Mouse (Mus musculus) neural tube, embryonic 11.5 days (tissue): ENCODE data around the gene Fpr2. TPM values are rescaled to one million over a fixed set of nuclear protein-coding genes. Genes with fewer than 3 reads are reported as not detected.
A peak's percentile ranks its signal among the peaks of the same experiment; 100 is the strongest.
"Not testable (repeated sequence)": the region's sequence is repeated elsewhere in the genome, so short reads cannot be mapped to it uniquely, and the experiment has no call there.

Source experiments
- ATAC-seq: fragments of 200-750 bp; cut with Nextera tagmentation; 2 replicates; pipeline ENCODE4 v1.8.0; 2017; ENCODE audit warnings: moderate number of reproducible peaks, mild to moderate bottlenecking, moderate TSS enrichment, moderate library complexity; ENCODE audit not compliant: insufficient read depth, low FRiP score, low TSS enrichment
- DNase-seq: peaks from one replicate; pipeline ENCODE4 v3.0.0-alpha.2; 2015; ENCODE audit warnings: low spot score
- H3K27ac ChIP-seq: fragments of 300-500 bp; sonication (generic); 2 replicates; pipeline ENCODE4 v1.5.1; 2014; ENCODE audit warnings: low read depth, mild to moderate bottlenecking, low read length
- H3K27me3 ChIP-seq: fragments of 300-500 bp; sonication (generic); 2 replicates; pipeline ENCODE4 v1.6.1; 2014; ENCODE audit warnings: mild to moderate bottlenecking, low read length, mixed read lengths; ENCODE audit not compliant: control insufficient read depth, insufficient read depth
- H3K36me3 ChIP-seq: fragments of 300-500 bp; sonication (generic); 2 replicates; pipeline ENCODE4 v1.6.1; 2014; ENCODE audit warnings: mild to moderate bottlenecking, low read length, moderate library complexity, mixed read lengths; ENCODE audit not compliant: control insufficient read depth, insufficient read depth
- H3K4me1 ChIP-seq: fragments of 300-500 bp; sonication (generic); 2 replicates; pipeline ENCODE4 v1.6.1; 2014; ENCODE audit warnings: low read length, mixed read lengths; ENCODE audit not compliant: control insufficient read depth, insufficient read depth
- H3K4me2 ChIP-seq: fragments of 300-500 bp; sonication (generic); 2 replicates; pipeline ENCODE4 v1.6.1; 2014; ENCODE audit warnings: low read depth, mild to moderate bottlenecking, moderate library complexity
- H3K4me3 ChIP-seq: fragments of 300-500 bp; sonication (generic); 2 replicates; pipeline ENCODE4 v1.5.1; 2014; ENCODE audit warnings: low read depth, low read length
- H3K9ac ChIP-seq: fragments of 300-500 bp; sonication (generic); 2 replicates; pipeline ENCODE4 v1.6.1; 2014; ENCODE audit warnings: mild to moderate bottlenecking, low read length
- H3K9me3 ChIP-seq: fragments of 300-500 bp; sonication (generic); 2 replicates; pipeline ENCODE4 v1.6.1; 2016; ENCODE audit warnings: low read length; ENCODE audit not compliant: control insufficient read depth
- WGBS: fragments of 180-500 bp; shearing (Covaris S2); extraction: QIAGEN DNeasy Blood & Tissue Kit; methylation state at CpG from one replicate; pipeline ENCODE4 v1.1.7; 2014; 5-methylcytosine and 5-hydroxymethylcytosine counted together
- polyA plus RNA-seq: library from polyadenylated mRNA; unstranded; fragments of >200 nt; fragmentation: Nextera tagmentation; extraction: Ambion mirVana; gene quantifications from 2 replicates; pipeline ENCODE4 v1.2.1, GENCODE M21; 2014

Gene Fpr2
- polyA plus RNA-seq = not detected in 2 replicates

DNA sequence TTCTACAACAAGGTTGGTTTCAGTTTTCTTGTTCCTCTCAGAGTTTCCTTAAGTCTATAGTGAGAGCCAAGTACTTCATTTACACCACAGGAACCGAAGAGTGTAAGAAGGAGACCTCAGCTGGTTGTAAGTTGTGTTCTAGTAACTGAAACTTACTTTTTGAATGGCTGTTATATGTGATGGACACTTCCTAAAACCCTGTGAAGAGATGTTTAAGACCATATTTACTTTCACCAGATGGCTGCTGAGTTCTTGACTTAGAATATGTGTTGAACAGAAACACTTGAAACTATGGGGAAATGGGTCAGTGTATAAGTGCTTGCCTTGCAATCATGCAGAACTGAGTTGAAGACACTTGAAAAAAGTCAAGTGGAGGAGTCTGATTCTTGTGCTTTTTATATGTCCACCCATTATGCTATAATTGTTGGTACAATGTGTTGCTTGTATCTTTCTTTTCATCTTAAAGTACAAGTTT lies at the start of gene Fpr2, which contains the start of gene Fpr3:
Gene Fpr2, plus strand, starts transcription at position 51 of the 475 bp plus-strand sequence.
Gene Fpr3, plus strand, starts transcription at position 79 of the 475 bp plus-strand sequence.
- Histone ChIP-seq H3K27me3 (no peaks in the 10 kb centered on the region), H3K27ac (no peak within 1 kb of the TSS), H3K36me3 (no peaks in the 10 kb centered on the region), H3K9me3 (no peaks in the 10 kb centered on the region), H3K4me2 (no peak within 1 kb of the TSS), H3K4me3 (no peak within 1 kb of the TSS), H3K9ac (no peak within 1 kb of the TSS), H3K4me1 (no peaks in the 10 kb centered on the region)
- no peak for ATAC-seq
- DNase-seq = no peak
- WGBS = 70% methylated on average over 1 of the region's 1 CpGs

DNA sequence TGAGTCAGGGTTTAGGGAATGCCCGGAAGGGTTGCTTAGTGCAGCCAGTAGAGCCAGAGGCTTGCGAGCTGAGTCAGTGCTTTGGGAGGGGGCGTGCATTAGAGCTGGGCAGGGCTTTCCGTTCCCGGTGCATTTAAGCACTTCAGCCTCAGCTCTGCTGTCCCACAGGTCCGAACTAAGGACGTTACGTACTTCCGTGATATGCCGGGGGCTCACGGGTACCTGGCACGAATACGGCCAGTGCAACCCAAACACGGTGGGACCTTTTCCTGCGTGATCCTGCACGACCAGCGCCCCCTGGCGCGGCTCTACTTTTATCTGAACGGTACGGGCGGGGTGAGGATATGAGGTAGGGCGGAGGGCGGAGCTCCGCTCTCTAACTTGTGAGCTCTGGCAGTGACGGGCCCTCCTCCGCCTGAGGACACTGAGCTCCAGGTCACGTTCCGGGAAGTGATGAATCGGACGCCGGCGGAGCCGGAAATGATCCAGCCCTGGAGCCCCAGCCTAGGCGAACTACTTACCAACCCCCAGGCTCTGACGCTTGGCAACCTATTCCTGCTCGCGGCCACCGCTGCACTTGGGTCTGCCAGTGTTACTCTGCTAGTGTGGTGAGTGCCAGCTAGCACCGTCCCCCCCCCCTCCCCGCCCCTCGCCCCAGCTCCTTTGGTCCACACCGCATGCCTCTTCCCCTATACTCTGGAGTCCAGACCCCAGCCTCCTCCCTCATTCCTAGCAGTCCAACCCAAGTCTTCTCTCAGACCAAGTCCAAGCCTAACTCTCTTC lies 49.5 kb upstream of the Fpr2 start:
- Histone ChIP-seq H3K9me3 (no peaks in the 10 kb centered on the region), H3K27me3 (no peaks in the 10 kb centered on the region), H3K27ac (peak overlapping the region; percentile 64; the same call in 1 of the 2 replicates), H3K4me1 (peaks cover 14% of the 10 kb centered on the region), H3K4me2 (peak overlapping the region; percentile 48), H3K9ac (peak overlapping the region; percentile 42), H3K4me3 (peak overlapping the region; percentile 30), H3K36me3 (peaks cover 10% of the 10 kb centered on the region)
- 1% methylated on average over 43 of the region's 43 CpGs for WGBS
- peak; percentile 91 for DNase-seq
- ATAC-seq = peak; percentile 92

DNA sequence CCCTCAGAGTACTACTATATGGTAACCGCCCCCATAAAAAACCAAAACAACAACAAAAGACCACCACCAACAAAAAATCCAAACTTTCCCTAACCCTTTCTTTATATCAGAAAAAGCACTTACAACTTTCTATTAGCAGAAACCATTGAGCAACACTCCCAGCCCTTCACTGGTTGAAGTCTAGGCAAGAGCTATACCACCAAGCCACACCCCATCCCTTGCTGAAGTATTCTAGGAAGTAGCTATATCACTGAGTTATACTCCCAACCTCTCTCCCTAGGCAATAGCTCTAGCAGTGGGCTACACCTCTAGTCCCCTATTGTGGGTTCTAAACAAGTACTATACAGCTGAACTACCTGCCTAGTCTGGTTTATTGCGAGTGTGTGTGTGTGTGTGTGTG lies 48.3 kb upstream of the Fpr2 start:
- H3K27ac ChIP-seq = no peak overlapping the region
- no peak overlapping the region for H3K9ac ChIP-seq
- H3K4me2 ChIP-seq = no peak overlapping the region
- no peaks in the 10 kb centered on the region for H3K9me3 ChIP-seq
- no peak for DNase-seq
- H3K4me1 ChIP-seq = peaks cover 14% of the 10 kb centered on the region
- ATAC-seq = no peak
- no peak overlapping the region for H3K4me3 ChIP-seq
- no peaks in the 10 kb centered on the region for H3K27me3 ChIP-seq
- WGBS = 95% methylated on average over 2 of the region's 2 CpGs
- H3K36me3 ChIP-seq = peaks cover 10% of the 10 kb centered on the region

DNA sequence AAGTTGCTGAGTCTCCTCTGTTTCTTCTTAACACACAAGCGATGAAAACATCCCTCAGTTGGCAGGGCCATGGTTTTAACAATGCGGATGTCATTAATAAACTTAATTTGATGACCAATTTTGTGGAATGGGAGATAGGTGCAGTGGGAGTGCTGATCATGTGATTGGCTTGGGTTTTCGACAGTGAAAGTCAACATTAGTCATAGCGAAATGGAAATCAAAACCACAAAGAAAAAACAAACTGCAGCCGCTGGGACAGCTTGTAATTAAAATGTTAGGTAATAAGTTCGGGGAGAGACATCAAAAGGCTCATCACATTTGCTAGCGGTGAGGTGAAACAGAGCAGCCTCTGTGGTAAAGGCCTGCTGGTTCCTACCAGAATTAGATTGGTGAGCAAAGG lies 46.8 kb upstream of the Fpr2 start:
- Histone ChIP-seq H3K36me3 (peaks cover 10% of the 10 kb centered on the region), H3K4me2 (no peak overlapping the region), H3K4me3 (no peak overlapping the region), H3K27me3 (no peaks in the 10 kb centered on the region), H3K9me3 (no peaks in the 10 kb centered on the region), H3K4me1 (peaks cover 10% of the 10 kb centered on the region), H3K27ac (no peak overlapping the region), H3K9ac (no peak overlapping the region)
- ATAC-seq = no peak
- DNase-seq = no peak
- 96% methylated on average over 7 of the region's 7 CpGs for WGBS

DNA sequence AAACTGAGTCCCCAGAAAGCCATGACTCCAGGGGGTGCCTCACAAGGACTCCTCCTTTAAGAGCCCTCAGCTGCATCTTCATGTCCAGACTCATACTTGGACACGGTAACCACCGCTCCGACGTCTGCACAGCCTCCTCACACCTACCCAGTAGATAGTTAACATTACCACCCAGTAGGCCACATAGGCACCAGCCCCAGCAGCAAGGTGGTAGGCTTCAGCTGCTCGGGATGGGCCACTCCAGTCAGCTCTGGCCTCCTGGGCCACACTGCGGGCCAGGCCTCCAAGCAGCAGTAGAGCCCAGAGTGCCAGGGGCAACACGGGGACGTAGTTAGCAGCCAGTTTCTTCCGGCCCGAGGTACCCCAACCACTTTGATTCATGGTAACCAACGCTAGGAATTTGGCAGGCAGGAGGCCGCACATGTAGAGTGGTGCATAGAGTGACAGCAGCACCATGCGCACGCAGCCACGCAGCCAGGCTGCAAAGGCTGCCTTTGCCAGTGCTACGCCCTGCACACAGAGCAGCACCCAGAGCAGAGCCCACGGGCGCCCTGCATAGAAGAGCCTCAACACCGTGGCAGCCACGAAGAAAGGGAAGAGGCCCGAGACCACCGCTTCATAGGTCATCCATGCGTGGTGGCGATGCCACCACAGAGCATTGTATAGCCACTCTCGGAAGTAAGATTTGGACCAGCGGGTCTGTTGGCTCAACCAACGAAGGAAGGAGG lies 43.9 kb upstream of the Fpr2 start:
- no peak overlapping the region for H3K4me3 ChIP-seq
- H3K9ac ChIP-seq = no peak overlapping the region
- WGBS = 77% methylated on average over 27 of the region's 27 CpGs
- no peak overlapping the region for H3K27ac ChIP-seq
- no peaks in the 10 kb centered on the region for H3K9me3 ChIP-seq
- peaks cover 1% of the 10 kb centered on the region; the same call in 1 of the 2 replicates for H3K4me1 ChIP-seq
- H3K27me3 ChIP-seq = no peaks in the 10 kb centered on the region
- DNase-seq (no peak), ATAC-seq (peak; percentile 49; the same call in 1 of the 2 replicates)
- H3K36me3 ChIP-seq = peaks cover 5% of the 10 kb centered on the region
- no peak overlapping the region for H3K4me2 ChIP-seq

DNA sequence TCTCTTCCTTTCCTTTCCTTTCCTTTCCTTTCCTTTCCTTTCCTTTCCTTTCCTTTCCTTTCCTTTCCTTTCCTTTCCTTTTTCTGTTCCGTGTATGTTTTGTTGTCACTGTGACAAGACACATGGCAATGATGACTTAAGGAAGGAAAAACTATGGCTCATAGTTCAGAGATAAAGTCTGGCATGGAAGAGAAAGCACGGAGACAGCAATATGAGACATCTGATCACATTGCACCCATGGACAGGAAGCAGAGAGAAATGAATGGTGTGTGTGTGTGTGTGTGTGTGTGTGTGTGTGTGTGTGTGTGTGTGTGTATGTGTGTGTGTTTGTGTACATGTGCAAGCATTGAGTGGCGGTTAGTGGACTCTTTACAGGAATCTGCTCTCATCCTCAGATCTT lies 43.0 kb upstream of the Fpr2 start:
- not testable (repeated sequence) for H3K9ac ChIP-seq, H3K4me2 ChIP-seq, H3K27me3 ChIP-seq, DNase-seq, H3K9me3 ChIP-seq, H3K36me3 ChIP-seq, H3K4me3 ChIP-seq, ATAC-seq, H3K4me1 ChIP-seq, H3K27ac ChIP-seq
- 91% methylated on average over 3 of the region's 3 CpGs for WGBS

DNA sequence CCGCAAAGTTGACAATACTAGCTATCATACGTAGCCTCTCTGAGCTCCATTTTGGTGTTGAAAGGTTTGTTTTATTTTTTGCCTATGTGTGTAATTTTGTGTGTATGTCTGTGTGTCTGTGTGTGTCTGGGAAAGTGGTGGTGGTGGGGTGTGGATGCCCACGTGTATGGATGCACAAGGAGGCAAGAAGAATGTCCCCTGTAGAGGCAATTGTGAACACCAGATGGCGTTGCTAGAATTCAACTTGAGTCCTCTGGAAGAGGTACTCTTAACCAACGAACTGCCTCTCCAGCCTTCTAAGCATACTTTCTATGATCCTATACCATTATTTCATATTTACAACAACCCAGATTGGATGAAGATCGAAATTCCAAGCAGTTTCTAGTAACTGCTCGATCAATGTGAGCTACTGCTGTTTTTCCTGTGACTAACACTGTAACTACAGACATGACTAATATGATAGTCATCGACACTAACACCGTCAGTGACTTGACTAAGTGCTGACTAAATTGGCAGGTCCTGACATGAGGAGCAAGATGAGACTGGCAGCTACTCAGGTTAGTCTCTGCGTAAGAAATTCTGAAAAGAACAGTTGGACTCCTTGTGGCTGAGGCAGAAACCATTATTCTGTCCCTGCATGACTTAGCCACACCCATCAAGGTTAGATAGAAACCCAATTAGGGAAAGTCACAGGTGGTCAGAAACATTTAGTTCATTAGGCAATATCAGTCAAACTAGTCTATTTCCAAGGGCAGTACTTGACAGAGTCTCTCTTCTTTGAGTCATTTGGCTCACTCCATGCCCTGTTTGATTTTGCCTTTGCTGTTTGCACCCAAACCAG lies 42.2 kb upstream of the Fpr2 start:
- Histone ChIP-seq H3K9me3 (no peaks in the 10 kb centered on the region), H3K36me3 (no peaks in the 10 kb centered on the region; the same call in none of the 2 replicates), H3K27me3 (peaks cover 8% of the 10 kb centered on the region; the same call in 1 of the 2 replicates), H3K27ac (no peak overlapping the region), H3K4me2 (no peak overlapping the region), H3K4me3 (no peak overlapping the region), H3K4me1 (no peaks in the 10 kb centered on the region), H3K9ac (no peak overlapping the region)
- DNase-seq = no peak
- 73% methylated on average over 10 of the region's 10 CpGs for WGBS
- no peak for ATAC-seq

DNA sequence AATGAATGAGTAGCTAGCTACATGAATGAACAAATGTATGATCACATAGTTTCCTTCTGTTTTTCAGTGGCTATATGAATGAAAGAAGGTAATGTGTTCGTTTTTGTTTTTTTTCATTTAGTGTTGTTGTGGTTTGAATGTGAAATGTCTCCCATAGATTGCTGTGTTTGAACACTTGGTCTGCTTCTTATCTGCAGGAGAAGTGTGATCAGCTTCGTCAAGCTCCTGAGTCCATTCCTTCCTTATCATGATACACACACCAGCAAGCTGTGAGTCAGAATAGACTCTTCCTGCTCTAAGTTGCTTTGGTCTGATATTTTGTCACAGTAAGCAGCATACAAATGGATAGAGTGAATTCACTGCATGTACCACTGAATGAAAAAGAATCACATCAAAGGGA lies 38.6 kb upstream of the Fpr2 start:
- 76% methylated on average over 2 of the region's 2 CpGs for WGBS

More for the DNA sequence above, 38.6 kb upstream of the Fpr2 start:
- DNase-seq = no peak
- Histone ChIP-seq H3K36me3 (no peaks in the 10 kb centered on the region), H3K4me1 (no peaks in the 10 kb centered on the region), H3K9ac (no peak overlapping the region), H3K27me3 (peaks cover 8% of the 10 kb centered on the region; the same call in 1 of the 2 replicates), H3K9me3 (no peaks in the 10 kb centered on the region), H3K4me2 (no peak overlapping the region), H3K27ac (no peak overlapping the region), H3K4me3 (no peak overlapping the region)
- ATAC-seq = no peak
